Mouse (Mus musculus) limb, embryonic 14.5 days (tissue): Measurements from ENCODE around the gene Medag. TPM values are rescaled to one million over a fixed set of nuclear protein-coding genes. Genes with fewer than 3 reads are reported as not detected.
A peak's percentile ranks its signal among the peaks of the same experiment; 100 is the strongest.

Source experiments
- ATAC-seq: fragments of 200-750 bp; cut with Nextera tagmentation; 2 replicates; pipeline ENCODE4 v1.8.0; 2017; ENCODE audit warnings: low read depth, moderate number of reproducible peaks, moderate TSS enrichment; ENCODE audit not compliant: low FRiP score
- DNase-seq: peaks from one replicate; pipeline ENCODE4 v3.0.0-alpha.2; 2015; ENCODE audit warnings: low spot score
- H3K27ac ChIP-seq: fragments of 300-500 bp; sonication (generic); replicated peaks from 2 replicates; pipeline ENCODE4 v1.5.1; 2014; ENCODE audit warnings: low read depth, mild to moderate bottlenecking, low read length, moderate library complexity, mixed read lengths
- H3K27me3 ChIP-seq: fragments of 300-500 bp; sonication (generic); 2 replicates; pipeline ENCODE4 v1.6.1; 2014; ENCODE audit warnings: low read length, mixed read lengths; ENCODE audit not compliant: control insufficient read depth, insufficient read depth
- H3K36me3 ChIP-seq: fragments of 300-500 bp; sonication (generic); 2 replicates; pipeline ENCODE4 v1.6.1; 2014; ENCODE audit warnings: mild to moderate bottlenecking, low read length, moderate library complexity, mixed read lengths; ENCODE audit not compliant: control insufficient read depth, insufficient read depth
- H3K4me1 ChIP-seq: fragments of 300-500 bp; sonication (generic); 2 replicates; pipeline ENCODE4 v1.6.1; 2014; ENCODE audit warnings: antibody characterized with exemption, low read length, mixed read lengths; ENCODE audit not compliant: control insufficient read depth, insufficient read depth
- H3K4me2 ChIP-seq: fragments of 300-500 bp; sonication (generic); replicated peaks from 2 replicates; pipeline ENCODE4 v1.6.1; 2014; ENCODE audit warnings: low read depth, mild to moderate bottlenecking, low read length, moderate library complexity; ENCODE audit not compliant: severe bottlenecking
- H3K4me3 ChIP-seq: fragments of 300-500 bp; sonication (generic); replicated peaks from 2 replicates; pipeline ENCODE4 v1.5.1; 2014; ENCODE audit warnings: low read length
- H3K9ac ChIP-seq: fragments of 300-500 bp; sonication (generic); 2 replicates; pipeline ENCODE4 v1.6.1; 2014; ENCODE audit warnings: mild to moderate bottlenecking, low read depth, low read length, moderate library complexity; ENCODE audit not compliant: severe bottlenecking
- H3K9me3 ChIP-seq: fragments of 300-500 bp; sonication (generic); 2 replicates; pipeline ENCODE4 v1.6.1; 2016; ENCODE audit warnings: low read length; ENCODE audit not compliant: control insufficient read depth
- POLR2A ChIP-seq: fragments of 200-500 bp; IDR thresholded peaks from 2 replicates; pipeline ENCODE4 v1.8.0; 2012; ENCODE audit warnings: inconsistent platforms, mild to moderate bottlenecking, moderate library complexity, borderline replicate concordance; ENCODE audit not compliant: insufficient read depth, insufficient read length; ENCODE audit errors: extremely low read depth
- WGBS: fragments of 180-500 bp; shearing (Covaris S2); extraction: QIAGEN DNeasy Blood & Tissue Kit; methylation state at CpG from one replicate; pipeline ENCODE4 v1.1.7; 2014; 5-methylcytosine and 5-hydroxymethylcytosine counted together
- polyA plus RNA-seq, 2 experiments: library from polyadenylated mRNA; depleted of rRNA in 1 of 2; stranded (reverse) in 1 of 2; unstranded in 1 of 2; fragments of >200 nt; fragmentation: Nextera tagmentation in 1 of 2; extraction: Ambion mirVana in 1 of 2; gene quantifications; 2 replicates each; pipeline versions ENCODE4 v1.2.1 to v1.2.3; 2012 to 2014

The Medag gene
- polyA plus RNA-seq, 2 experiments = 2.6 to 3.8 TPM

- no peak overlapping the region for H3K4me3 ChIP-seq
- ATAC-seq = no peak
- no peaks in the 10 kb centered on the region for H3K36me3 ChIP-seq
- H3K9me3 ChIP-seq = no peaks in the 10 kb centered on the region
- no peaks in the 10 kb centered on the region for H3K27me3 ChIP-seq
- H3K4me1 ChIP-seq = peaks cover 26% of the 10 kb centered on the region
- H3K4me2 ChIP-seq = no peak overlapping the region
- H3K9ac ChIP-seq = no peak overlapping the region
- peak overlapping the region; percentile 43; the same call in 1 of the 2 replicates for H3K27ac ChIP-seq
- no peak for TF ChIP-seq POLR2A
- no peak for DNase-seq
- 53% methylated on average over 5 of the region's 5 CpGs for WGBS
Measured at GRCm38 (mm10) chr5:149382601-149383000, 28.9 kb upstream of the Medag start.

DNA sequence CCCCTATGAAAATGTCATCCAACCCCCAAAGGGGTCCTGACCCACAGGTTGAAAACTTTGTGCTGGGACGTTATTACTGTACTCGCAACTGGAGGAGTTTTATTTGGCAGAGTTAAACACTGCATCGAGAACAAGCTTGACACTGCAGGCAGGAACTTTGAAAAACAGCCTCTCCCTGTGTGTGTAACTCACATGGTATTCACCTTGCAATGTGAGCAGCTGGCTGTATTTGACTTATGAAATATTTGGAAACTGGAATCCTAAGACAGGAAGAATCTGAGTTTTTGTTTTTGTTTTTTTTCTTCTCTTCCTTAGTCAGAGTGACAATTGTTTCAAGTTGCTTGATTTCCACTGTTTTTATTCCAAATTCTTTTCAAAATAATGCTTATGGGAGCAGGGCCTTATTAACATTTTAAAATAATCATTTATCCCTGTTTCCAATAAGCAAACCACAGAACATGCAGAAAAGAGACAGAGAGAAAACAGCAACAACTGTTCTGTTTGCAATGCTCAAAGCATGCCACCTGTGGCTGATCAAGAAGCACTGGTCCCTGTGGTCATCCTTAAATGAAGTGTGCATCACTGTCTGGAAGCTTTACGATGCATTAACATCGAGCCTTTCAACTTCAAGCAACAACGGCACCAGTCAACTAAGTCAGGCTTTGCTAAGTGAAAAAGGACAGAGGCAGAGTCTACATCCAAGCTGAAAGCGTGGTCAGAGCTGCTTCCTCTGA is 26.2 kb upstream of the Medag start:
- no peak overlapping the region for H3K27ac ChIP-seq
- H3K36me3 ChIP-seq = no peaks in the 10 kb centered on the region
- 69% methylated on average over 7 of the region's 7 CpGs for WGBS
- ATAC-seq (no peak), DNase-seq (no peak)
- peaks cover 35% of the 10 kb centered on the region for H3K4me1 ChIP-seq
- no peak overlapping the region for H3K4me3 ChIP-seq
- no peak overlapping the region for H3K4me2 ChIP-seq
- no peak for TF ChIP-seq POLR2A
- no peak overlapping the region for H3K9ac ChIP-seq
- no peaks in the 10 kb centered on the region for H3K27me3 ChIP-seq
- H3K9me3 ChIP-seq = no peaks in the 10 kb centered on the region

- Histone ChIP-seq H3K9ac (no peak overlapping the region), H3K36me3 (no peaks in the 10 kb centered on the region), H3K4me1 (peaks cover 25% of the 10 kb centered on the region), H3K27me3 (no peaks in the 10 kb centered on the region), H3K9me3 (no peaks in the 10 kb centered on the region), H3K4me3 (no peak overlapping the region), H3K4me2 (no peak overlapping the region), H3K27ac (no peak overlapping the region)
- WGBS = 73% methylated on average over 5 of the region's 5 CpGs
- ATAC-seq = no peak
- no peak for DNase-seq
- TF ChIP-seq POLR2A = no peak
Measured at GRCm38 (mm10) chr5:149386294-149386850, 25.2 kb upstream of the Medag start.

DNA sequence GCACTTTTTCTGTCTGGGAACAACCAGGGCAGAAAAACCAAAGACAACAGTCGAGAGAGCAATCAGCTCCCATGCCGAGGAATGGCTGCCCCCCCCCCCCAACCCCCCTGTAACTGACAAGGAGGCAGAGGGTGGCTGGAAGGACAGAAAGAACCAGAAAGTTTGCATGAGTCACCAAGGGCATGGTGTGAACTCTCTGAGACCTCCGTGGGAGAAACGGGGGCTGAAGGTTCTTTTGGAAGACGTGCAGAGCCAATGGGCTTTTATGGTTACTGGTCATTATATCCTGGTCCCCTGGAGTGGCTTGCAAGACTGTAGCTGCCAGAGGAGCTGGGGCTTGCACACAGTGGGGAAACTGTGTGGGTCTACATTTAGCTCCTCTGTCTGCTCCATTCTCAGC is 22.6 kb upstream of the Medag start:
- Histone ChIP-seq H3K9ac (no peak overlapping the region), H3K27me3 (no peaks in the 10 kb centered on the region), H3K9me3 (peaks cover 5% of the 10 kb centered on the region; the same call in 1 of the 2 replicates), H3K36me3 (no peaks in the 10 kb centered on the region), H3K4me1 (peaks cover 19% of the 10 kb centered on the region), H3K4me3 (no peak overlapping the region), H3K4me2 (no peak overlapping the region), H3K27ac (peak overlapping the region; percentile 30; the same call in 1 of the 2 replicates)
- ATAC-seq = no peak
- DNase-seq = no peak
- no peak for TF ChIP-seq POLR2A
- WGBS = 71% methylated on average over 5 of the region's 5 CpGs

- Histone ChIP-seq H3K9ac (no peak overlapping the region), H3K9me3 (peaks cover 5% of the 10 kb centered on the region; the same call in 1 of the 2 replicates), H3K4me2 (no peak overlapping the region), H3K36me3 (no peaks in the 10 kb centered on the region), H3K27me3 (no peaks in the 10 kb centered on the region), H3K4me1 (peaks cover 19% of the 10 kb centered on the region), H3K4me3 (no peak overlapping the region), H3K27ac (peak overlapping the region; percentile 30)
- DNase-seq (peak; percentile 65), ATAC-seq (peak; percentile 76)
- WGBS = 40% methylated on average over 11 of the region's 11 CpGs
- TF ChIP-seq POLR2A = no peak
Measured at GRCm38 (mm10) chr5:149389548-149390211, 21.9 kb upstream of the Medag start.
